Mouse (Mus musculus) bone marrow macrophage, adult 2 months (primary cell): ENCODE results near the gene Hamp2.

Experiments used
- CTCF ChIP-seq: IDR thresholded peaks from 2 replicates; pipeline ENCODE4 v1.5.1; 2012; ENCODE audit warnings: low read depth, mild to moderate bottlenecking, low read length, moderate library complexity
- POLR2A ChIP-seq: IDR thresholded peaks from 2 replicates; pipeline ENCODE4 v1.6.1; 2012; ENCODE audit warnings: mild to moderate bottlenecking, low read depth, low read length, borderline replicate concordance

- TF ChIP-seq CTCF = no peak
- no peak for TF ChIP-seq POLR2A
Measured at GRCm38 (mm10) chr7:30916713-30917112, 7.8 kb downstream of the Hamp2 start.
